Mouse (Mus musculus): Measurements from ENCODE around the gene Cxcl13.

DNA sequence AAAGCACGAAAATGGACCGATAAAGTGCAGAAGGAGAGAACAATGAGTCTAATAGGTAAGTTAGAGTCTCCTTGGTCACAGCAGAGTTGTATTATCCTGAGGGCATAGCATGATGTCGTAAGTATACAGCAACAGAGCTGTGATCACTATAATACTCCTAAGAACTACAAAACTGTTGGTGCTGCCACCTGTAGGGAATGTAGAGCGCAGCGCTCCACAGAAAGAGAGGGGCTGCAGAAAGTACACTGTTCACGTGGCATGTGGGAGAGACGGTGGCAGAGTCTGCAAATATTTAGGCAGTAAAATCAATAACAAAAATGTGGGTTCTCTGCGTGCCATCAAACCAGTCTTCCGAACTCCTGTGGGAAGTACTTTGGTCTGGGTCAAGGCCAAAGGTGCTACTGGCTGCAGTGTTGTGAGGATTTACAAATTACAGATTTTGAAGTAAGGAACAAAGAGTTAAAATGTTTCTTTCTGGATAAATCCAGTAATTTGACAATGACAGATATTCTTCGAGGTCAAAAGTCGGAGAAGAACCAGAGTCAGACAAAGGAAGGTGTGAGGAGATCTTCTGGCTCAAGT, 18.6 kb upstream of the Cxcl13 start:
- TF ChIP-seq CTCF (IDR thresholded peaks at IDR 0.05; ENCODE audit: low read depth) (peak; percentile 8; the same call in 1 of the 2 replicates), EP300 (IDR thresholded peaks at IDR 0.05; ENCODE audit: low read depth) (no peak)

Measured in heart, postnatal 0 days (tissue).